Mouse (Mus musculus): ENCODE measurements around the gene Gm17027. TPM values are rescaled to one million over a fixed set of nuclear protein-coding genes. Genes with fewer than 3 reads are reported as not detected.
"Not testable (repeated sequence)": the region's sequence is repeated elsewhere in the genome, so short reads cannot be mapped to it uniquely, and the experiment has no call there.

The Gm17027 gene
- not detected in 2 replicates for polyA plus RNA-seq (2015; fragmentation: Nextera tagmentation; extraction: Ambion mirVana)

- not testable (repeated sequence) for H3K27ac ChIP-seq (replicated peaks); ATAC-seq (ENCODE audit: low FRiP score, low TSS enrichment); H3K4me3 ChIP-seq (ENCODE audit: low read depth, low read length); H3K27me3 ChIP-seq (ENCODE audit: control insufficient read depth, insufficient read depth, low read length); H3K4me2 ChIP-seq (replicated peaks; ENCODE audit: low read depth); H3K36me3 ChIP-seq (ENCODE audit: control insufficient read depth, insufficient read depth, low read length); DNase-seq (ENCODE audit: low spot score); H3K4me1 ChIP-seq (replicated peaks; ENCODE audit: control insufficient read depth, insufficient read depth); H3K9me3 ChIP-seq (ENCODE audit: control insufficient read depth, low read length); H3K9ac ChIP-seq (ENCODE audit: low read length)
- WGBS: 100% methylated on average over 1 of the region's 2 CpGs
Observed at GRCm38 (mm10) chr14:42162522-42162921, at the start of gene Gm17027. Gene Gm17027 (minus strand): TSS chr14:42162622.

DNA sequence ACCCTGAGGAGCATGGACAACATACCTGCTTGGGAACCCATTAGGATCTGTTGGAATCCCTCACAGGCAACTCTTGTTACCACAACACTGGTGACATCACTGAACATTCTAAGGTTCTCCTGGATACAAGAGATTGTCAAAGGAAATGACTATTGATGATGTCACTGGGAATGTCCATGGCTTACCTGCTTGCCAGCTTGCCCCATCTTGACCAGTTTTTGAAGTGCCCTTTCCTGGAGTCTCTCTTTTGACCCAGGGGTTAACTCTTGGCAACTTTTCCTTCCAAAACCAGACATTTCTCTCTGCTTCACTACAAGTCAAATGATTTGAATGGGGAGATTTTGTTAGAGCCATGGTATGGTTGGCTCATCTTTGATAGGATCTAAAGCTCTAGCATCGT, 28.3 kb upstream of the Gm17027 start, which contains the start of gene Gm3573:
Gm3573 (minus strand) TSS at position 101 of the 400 bp plus-strand sequence.
- DNase-seq (ENCODE audit: low spot score); H3K4me3 ChIP-seq (ENCODE audit: low read depth, low read length); H3K4me1 ChIP-seq (replicated peaks; ENCODE audit: control insufficient read depth, insufficient read depth); ATAC-seq (ENCODE audit: low FRiP score, low TSS enrichment); H3K9me3 ChIP-seq (ENCODE audit: control insufficient read depth, low read length); H3K27me3 ChIP-seq (ENCODE audit: control insufficient read depth, insufficient read depth, low read length); H3K27ac ChIP-seq (replicated peaks); H3K9ac ChIP-seq (ENCODE audit: low read length); H3K36me3 ChIP-seq (ENCODE audit: control insufficient read depth, insufficient read depth, low read length); H3K4me2 ChIP-seq (replicated peaks; ENCODE audit: low read depth): not testable (repeated sequence)
- no CpG with 5 or more reads among the region's 1 CpGs for WGBS

- not testable (repeated sequence) for H3K27me3 ChIP-seq (ENCODE audit: control insufficient read depth, insufficient read depth, low read length); H3K4me3 ChIP-seq (ENCODE audit: low read depth, low read length); H3K36me3 ChIP-seq (ENCODE audit: control insufficient read depth, insufficient read depth, low read length); H3K27ac ChIP-seq (replicated peaks); H3K9me3 ChIP-seq (ENCODE audit: control insufficient read depth, low read length); ATAC-seq (ENCODE audit: low FRiP score, low TSS enrichment); DNase-seq (ENCODE audit: low spot score); H3K4me1 ChIP-seq (replicated peaks; ENCODE audit: control insufficient read depth, insufficient read depth); H3K4me2 ChIP-seq (replicated peaks; ENCODE audit: low read depth); H3K9ac ChIP-seq (ENCODE audit: low read length)
- 80% methylated on average over 3 of the region's 3 CpGs for WGBS
Observed at GRCm38 (mm10) chr14:42183936-42184335, 21.5 kb upstream of the Gm17027 start.

GRCm38 (mm10) chr14:42134571-42134970, 27.9 kb downstream of the Gm17027 start:
- not testable (repeated sequence) for H3K36me3 ChIP-seq (ENCODE audit: control insufficient read depth, insufficient read depth, low read length); DNase-seq (ENCODE audit: low spot score); ATAC-seq (ENCODE audit: low FRiP score, low TSS enrichment); H3K27me3 ChIP-seq (ENCODE audit: control insufficient read depth, insufficient read depth, low read length); H3K9me3 ChIP-seq (ENCODE audit: control insufficient read depth, low read length); H3K4me2 ChIP-seq (replicated peaks; ENCODE audit: low read depth); H3K4me3 ChIP-seq (ENCODE audit: low read depth, low read length); H3K4me1 ChIP-seq (replicated peaks; ENCODE audit: control insufficient read depth, insufficient read depth); H3K9ac ChIP-seq (ENCODE audit: low read length); H3K27ac ChIP-seq (replicated peaks)
- WGBS: 78% methylated on average over 6 of the region's 8 CpGs

DNA sequence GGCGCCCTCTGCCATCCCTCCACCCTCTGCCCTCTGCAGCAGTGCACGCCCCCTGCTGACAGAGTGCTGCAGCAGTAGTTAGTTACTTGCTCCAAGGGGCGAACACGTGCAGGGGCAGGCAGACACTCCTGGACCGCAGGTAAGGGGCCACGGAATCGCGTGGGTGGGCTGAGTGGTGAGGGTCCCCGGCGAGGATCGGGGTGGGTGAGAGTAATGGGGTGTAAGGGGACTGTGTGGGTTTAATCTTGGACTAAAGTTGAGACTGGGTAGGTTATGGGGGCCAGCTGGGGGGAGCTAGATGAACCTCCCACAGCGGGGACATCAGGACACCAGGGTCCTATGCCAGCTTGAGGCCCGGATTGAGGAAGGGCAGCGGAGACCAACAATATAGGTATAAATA, 28.6 kb downstream of the Gm17027 start:
- not testable (repeated sequence) for DNase-seq (ENCODE audit: low spot score); H3K9me3 ChIP-seq (ENCODE audit: control insufficient read depth, low read length); ATAC-seq (ENCODE audit: low FRiP score, low TSS enrichment); H3K27ac ChIP-seq (replicated peaks); H3K9ac ChIP-seq (ENCODE audit: low read length); H3K4me2 ChIP-seq (replicated peaks; ENCODE audit: low read depth); H3K27me3 ChIP-seq (ENCODE audit: control insufficient read depth, insufficient read depth, low read length); H3K4me3 ChIP-seq (ENCODE audit: low read depth, low read length); H3K36me3 ChIP-seq (ENCODE audit: control insufficient read depth, insufficient read depth, low read length); H3K4me1 ChIP-seq (replicated peaks; ENCODE audit: control insufficient read depth, insufficient read depth)
- WGBS: 50% methylated on average over 9 of the region's 14 CpGs

DNA sequence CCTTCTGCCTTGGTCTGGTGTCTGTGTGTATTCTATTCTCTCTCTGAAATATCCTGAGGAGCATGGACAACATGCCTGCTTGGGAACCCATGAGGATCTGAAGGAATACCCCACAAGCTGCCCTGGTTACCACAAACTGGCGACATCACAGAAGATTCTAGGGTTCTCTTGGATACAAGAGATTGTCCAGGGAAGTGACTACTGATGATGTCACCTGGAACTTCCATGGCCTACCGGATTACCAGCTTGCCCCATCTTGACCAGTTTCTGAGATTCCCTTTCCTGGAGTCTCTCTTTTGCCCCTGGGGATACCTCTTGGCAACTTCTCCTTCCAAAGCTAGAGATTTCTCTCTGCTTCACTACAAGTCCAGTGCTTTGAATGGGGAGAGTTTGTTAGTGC, 45.2 kb downstream of the Gm17027 start, which contains the start of gene Gm7951:
Gm7951 (minus strand) TSS at position 101 of the 400 bp plus-strand sequence.
- H3K27me3 ChIP-seq (ENCODE audit: control insufficient read depth, insufficient read depth, low read length); H3K4me1 ChIP-seq (replicated peaks; ENCODE audit: control insufficient read depth, insufficient read depth); H3K27ac ChIP-seq (replicated peaks); H3K9me3 ChIP-seq (ENCODE audit: control insufficient read depth, low read length); H3K4me2 ChIP-seq (replicated peaks; ENCODE audit: low read depth); DNase-seq (ENCODE audit: low spot score); H3K4me3 ChIP-seq (ENCODE audit: low read depth, low read length); H3K36me3 ChIP-seq (ENCODE audit: control insufficient read depth, insufficient read depth, low read length); H3K9ac ChIP-seq (ENCODE audit: low read length); ATAC-seq (ENCODE audit: low FRiP score, low TSS enrichment): not testable (repeated sequence)
- no CpG with 5 or more reads among the region's 2 CpGs for WGBS

Other genes starting within 250 kb of the Gm17027 start
- gene 1700049E17Rik1, start 237.7 kb downstream of the Gm17027 start, polyA plus RNA-seq (2015; fragmentation: Nextera tagmentation; extraction: Ambion mirVana): not detected in 2 replicates
- not detected in 2 replicates for gene 1700024B05Rik, start 218.6 kb downstream of the Gm17027 start, polyA plus RNA-seq (2015; fragmentation: Nextera tagmentation; extraction: Ambion mirVana)
- gene Gm6401, start 194.7 kb downstream of the Gm17027 start, polyA plus RNA-seq (2015; fragmentation: Nextera tagmentation; extraction: Ambion mirVana): not detected in 2 replicates
- gene Gm3543, start 179.3 kb downstream of the Gm17027 start, polyA plus RNA-seq (2015; fragmentation: Nextera tagmentation; extraction: Ambion mirVana): not detected in 2 replicates
- not detected in 2 replicates for gene Gm7951, start 45.3 kb downstream of the Gm17027 start, polyA plus RNA-seq (2015; fragmentation: Nextera tagmentation; extraction: Ambion mirVana)
- not detected in 2 replicates for gene Gm3573, start 28.2 kb upstream of the Gm17027 start, polyA plus RNA-seq (2015; fragmentation: Nextera tagmentation; extraction: Ambion mirVana)
- gene Gm17026, start 97.4 kb upstream of the Gm17027 start, polyA plus RNA-seq (2015; fragmentation: Nextera tagmentation; extraction: Ambion mirVana): not detected in 2 replicates
- not detected in 2 replicates for gene Gm9611, start 134.7 kb upstream of the Gm17027 start, polyA plus RNA-seq (2015; fragmentation: Nextera tagmentation; extraction: Ambion mirVana)
- not detected in 2 replicates for gene Gm7995, start 147.6 kb upstream of the Gm17027 start, polyA plus RNA-seq (2015; fragmentation: Nextera tagmentation; extraction: Ambion mirVana)

Data from stomach, postnatal 0 days (tissue).